Mouse (Mus musculus) cerebellum, adult 2 months (tissue): Measurements from ENCODE around the gene Prpsap2.

Experiments used
- CTCF ChIP-seq: fragments of 200-500 bp; IDR thresholded peaks from 2 replicates; pipeline ENCODE4 v1.5.1; 2011; ENCODE audit warnings: low read depth, mild to moderate bottlenecking, control low read depth, low read length, moderate library complexity, borderline replicate concordance; ENCODE audit not compliant: insufficient read depth
- POLR2A ChIP-seq: fragments of 200-500 bp; IDR thresholded peaks from 2 replicates; pipeline ENCODE4 v1.6.1; 2011; ENCODE audit warnings: low read length, control low read depth, borderline replicate concordance; ENCODE audit not compliant: insufficient read depth

- TF ChIP-seq POLR2A (no peak), CTCF (no peak)
Observed at GRCm38 (mm10) chr11:61774551-61775149, 12.8 kb upstream of the Prpsap2 start.
